Mouse (Mus musculus) liver, embryonic 14.5 days (tissue): ENCODE measurements at regions not wholly inside any gene's neighbourhood (a gene's known extent, or its start where the extent isn't known, plus 50 kb on each side); places are given as distances from the start of the nearest gene placed in this dataset.

Experiments
- ATAC-seq: fragments of 200-750 bp; cut with Nextera tagmentation; 2 replicates; pipeline ENCODE4 v1.8.0; 2017; ENCODE audit warnings: moderate number of reproducible peaks, mild to moderate bottlenecking, moderate library complexity; ENCODE audit not compliant: insufficient read depth
- DNase-seq, 3 experiments: peaks; one replicate each; pipeline ENCODE4 v3.0.0-alpha.2; 2012 to 2013; ENCODE audit warnings: low read depth in 3 of 3, low spot score in 3 of 3
- H3K27ac ChIP-seq: fragments of 300-500 bp; sonication (generic); 2 replicates; pipeline ENCODE4 v1.5.1; 2014; ENCODE audit warnings: moderate library complexity, mild to moderate bottlenecking, control low read depth, inconsistent platforms
- H3K27me3 ChIP-seq: fragments of 300-500 bp; sonication (generic); 2 replicates; pipeline ENCODE4 v1.6.1; 2014; ENCODE audit warnings: mild to moderate bottlenecking, low read length, moderate library complexity; ENCODE audit not compliant: control insufficient read depth, insufficient read depth
- H3K36me3 ChIP-seq: fragments of 300-500 bp; sonication (generic); replicated peaks from 2 replicates; pipeline ENCODE4 v1.6.1; 2014; ENCODE audit warnings: low read depth; ENCODE audit not compliant: control insufficient read depth, insufficient read depth
- H3K4me1 ChIP-seq, 2 experiments: fragments of 200-500 bp in 1 of 2; fragments of 300-500 bp in 1 of 2; sonication (generic) in 1 of 2; replicated peaks; 2 replicates each; pipeline ENCODE4 v1.6.1; 2012 to 2014; ENCODE audit warnings: antibody characterized with exemption in 1 of 2, inconsistent platforms in 1 of 2, low read length in 1 of 2; ENCODE audit not compliant: control insufficient read depth in 2 of 2, insufficient read depth in 2 of 2
- H3K4me2 ChIP-seq: fragments of 300-500 bp; sonication (generic); 2 replicates; pipeline ENCODE4 v1.6.1; 2014; ENCODE audit warnings: low read depth, mild to moderate bottlenecking, control low read depth, moderate library complexity
- H3K4me3 ChIP-seq, 2 experiments: fragments of 200-500 bp in 1 of 2; fragments of 300-500 bp in 1 of 2; sonication (generic) in 1 of 2; 2 replicates each; pipeline ENCODE4 v1.5.1; 2012 to 2014; ENCODE audit warnings: low read depth in 2 of 2, low read length in 2 of 2, mild to moderate bottlenecking in 2 of 2, control low read depth in 1 of 2, inconsistent platforms in 1 of 2, moderate library complexity in 1 of 2; ENCODE audit not compliant: insufficient read depth in 1 of 2
- H3K9ac ChIP-seq: fragments of 300-500 bp; sonication (generic); replicated peaks from 2 replicates; pipeline ENCODE4 v1.6.1; 2014; ENCODE audit warnings: mild to moderate bottlenecking, control low read depth, moderate library complexity
- H3K9me3 ChIP-seq: fragments of 300-500 bp; sonication (generic); 2 replicates; pipeline ENCODE4 v1.6.1; 2016; ENCODE audit warnings: low read length, mixed read lengths; ENCODE audit not compliant: control insufficient read depth
- CTCF ChIP-seq: IDR thresholded peaks from 2 replicates; pipeline ENCODE4 v1.5.1; 2016; ENCODE audit warnings: antibody characterized with exemption, low read depth, control low read depth
- EP300 ChIP-seq: IDR thresholded peaks from 2 replicates; pipeline ENCODE4 v1.6.1; 2016; ENCODE audit warnings: antibody characterized with exemption, low read depth
- WGBS: fragments of 180-500 bp; shearing (Covaris S2); extraction: QIAGEN DNeasy Blood & Tissue Kit; methylation state at CpG from one replicate; pipeline ENCODE4 v1.1.7; 2014; ENCODE audit not compliant: insufficient replicate concordance; 5-methylcytosine and 5-hydroxymethylcytosine counted together

DNA sequence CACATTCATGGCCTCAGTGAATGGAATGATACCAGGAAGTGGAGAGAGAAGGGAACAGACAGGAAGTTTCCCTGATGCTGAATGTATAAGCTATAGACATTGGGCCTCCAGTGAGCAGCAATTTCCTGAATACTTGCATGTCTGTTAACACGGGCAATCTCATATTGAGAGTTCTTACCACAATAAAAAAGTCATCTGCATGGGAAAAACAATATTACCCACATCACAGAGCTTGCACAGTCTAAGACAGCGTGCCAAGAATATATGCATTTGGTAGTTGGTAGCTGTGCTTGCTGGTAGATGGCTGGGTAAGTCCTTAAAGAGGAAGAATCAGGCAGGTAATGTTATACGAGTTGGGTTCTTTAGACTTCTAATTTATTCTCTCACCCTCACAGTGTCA is 144.7 kb upstream of the Id2 start:
- no peak for DNase-seq
- Histone ChIP-seq H3K4me2 (no peak overlapping the region), H3K9ac (no peak overlapping the region), H3K9me3 (no peaks in the 10 kb centered on the region), H3K4me3 (no peak overlapping the region), H3K36me3 (no peaks in the 10 kb centered on the region), H3K4me1 (peaks cover 0 to 5% of the 10 kb centered on the region in 2 experiments; a peak in 1 of 4 replicates), H3K27me3 (no peaks in the 10 kb centered on the region), H3K27ac (no peak overlapping the region)
- 36% methylated on average over 3 of the region's 3 CpGs for WGBS
- no peak for TF ChIP-seq EP300
- TF ChIP-seq CTCF = no peak
- ATAC-seq = no peak

DNA sequence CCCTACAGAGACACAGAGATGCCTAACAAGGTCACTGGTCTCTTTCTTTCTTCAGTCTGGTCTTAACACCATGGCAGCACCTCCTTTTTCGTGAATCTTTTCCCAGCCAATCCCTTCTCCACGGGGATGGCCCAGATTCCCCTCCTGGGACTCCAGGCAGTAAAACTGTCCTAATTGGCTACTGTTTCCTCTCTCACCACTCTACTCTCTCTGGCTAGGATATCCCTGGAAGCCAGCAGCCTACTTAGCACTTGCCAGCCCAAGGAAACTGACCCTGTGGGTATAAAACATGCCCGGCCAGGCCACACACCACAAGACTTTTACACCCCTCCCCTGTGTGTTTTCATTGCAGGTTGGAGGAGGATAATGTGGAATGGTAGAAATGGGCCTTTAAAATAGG is 143.9 kb upstream of the Id2 start:
- TF ChIP-seq CTCF = no peak
- TF ChIP-seq EP300 = no peak
- ATAC-seq (no peak), DNase-seq (no peak)
- no peak overlapping the region for H3K4me3 ChIP-seq
- H3K27me3 ChIP-seq = no peaks in the 10 kb centered on the region
- peaks cover 0 to 5% of the 10 kb centered on the region in 2 experiments; a peak in 1 of 4 replicates for H3K4me1 ChIP-seq
- no peak overlapping the region for H3K9ac ChIP-seq
- no peak overlapping the region for H3K4me2 ChIP-seq
- WGBS = 51% methylated on average over 3 of the region's 3 CpGs
- H3K36me3 ChIP-seq = no peaks in the 10 kb centered on the region
- H3K27ac ChIP-seq = no peak overlapping the region
- no peaks in the 10 kb centered on the region for H3K9me3 ChIP-seq

DNA sequence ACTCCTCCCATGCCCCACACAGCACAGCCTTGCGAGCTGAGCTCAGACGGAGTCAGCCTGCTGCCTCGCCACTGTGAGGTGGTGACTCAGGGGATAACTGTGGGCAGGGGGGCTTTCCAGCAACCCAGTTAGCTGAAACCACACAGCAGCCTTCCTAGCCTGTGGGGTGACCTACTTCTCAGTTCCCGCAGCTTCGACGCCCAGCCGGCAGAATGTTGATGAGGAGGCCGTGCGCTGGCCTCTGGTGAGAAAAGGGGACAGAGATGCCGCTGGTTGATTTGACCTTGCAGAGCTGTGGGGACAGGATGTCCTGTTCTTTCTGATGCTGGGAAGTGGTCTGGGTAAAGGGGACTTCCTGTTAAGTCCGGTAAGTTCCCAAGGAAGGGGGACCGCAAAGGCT is 143.2 kb upstream of the Id2 start:
- Histone ChIP-seq H3K9ac (no peak overlapping the region), H3K4me3 (no peak overlapping the region), H3K4me1 (peaks cover 0 to 5% of the 10 kb centered on the region in 2 experiments; a peak in 1 of 4 replicates), H3K27ac (no peak overlapping the region), H3K4me2 (no peak overlapping the region), H3K27me3 (no peaks in the 10 kb centered on the region), H3K9me3 (no peaks in the 10 kb centered on the region), H3K36me3 (no peaks in the 10 kb centered on the region)
- ATAC-seq = no peak
- WGBS = 14% methylated on average over 12 of the region's 12 CpGs
- TF ChIP-seq CTCF (no peak), EP300 (no peak)
- no peak for DNase-seq

DNA sequence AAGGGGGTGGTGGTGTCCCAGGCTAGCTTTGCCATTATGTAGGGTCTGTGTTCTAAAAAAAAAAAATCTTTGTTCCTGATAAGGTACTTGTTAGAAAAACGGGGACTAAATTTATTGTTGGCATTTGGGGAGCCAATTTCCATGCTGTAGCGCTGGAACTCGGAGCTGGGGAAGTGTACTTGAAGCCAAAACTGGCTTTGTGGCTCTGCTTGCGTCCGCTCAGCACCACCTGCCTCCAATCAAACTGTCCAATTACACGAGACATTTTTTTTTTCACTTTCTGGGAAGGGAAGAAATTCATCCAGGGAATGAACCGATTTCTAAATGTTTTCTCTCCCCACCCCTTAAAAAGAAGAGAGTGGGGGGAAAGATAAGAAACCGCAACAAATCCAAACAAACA is 138.1 kb upstream of the Id2 start:
- no peak for DNase-seq
- WGBS = 24% methylated on average over 8 of the region's 8 CpGs
- no peak for ATAC-seq

DNA sequence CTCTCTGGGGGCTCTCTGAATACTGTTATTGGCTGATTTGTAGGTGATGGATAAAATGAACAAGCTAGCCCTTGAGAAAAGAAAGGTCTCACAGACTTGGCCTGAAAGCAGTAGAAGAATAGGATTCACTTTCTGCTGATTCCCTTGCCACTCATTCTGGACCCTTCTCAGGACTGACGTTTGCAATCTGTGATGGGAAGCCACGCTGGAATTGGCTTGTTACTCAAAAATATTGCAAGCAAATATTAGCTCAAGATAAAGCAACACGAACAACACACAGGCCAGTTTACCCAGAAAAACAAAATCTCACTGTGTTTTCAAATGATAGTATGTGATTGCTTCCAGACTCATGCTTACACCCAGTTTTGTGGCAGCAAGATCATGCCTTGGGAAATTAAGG is 137.7 kb upstream of the Id2 start:
- ATAC-seq (no peak), DNase-seq (no peak)
- Histone ChIP-seq H3K9ac (no peak overlapping the region), H3K36me3 (no peaks in the 10 kb centered on the region), H3K27ac (no peak overlapping the region), H3K9me3 (no peaks in the 10 kb centered on the region), H3K4me2 (no peak overlapping the region), H3K4me1 (peaks cover 0 to 14% of the 10 kb centered on the region in 2 experiments; a peak in 1 of 4 replicates), H3K27me3 (no peaks in the 10 kb centered on the region), H3K4me3 (no peak overlapping the region)
- 40% methylated on average over 3 of the region's 3 CpGs for WGBS
- TF ChIP-seq CTCF (no peak), EP300 (no peak)

More for the DNA sequence above, 138.1 kb upstream of the Id2 start:
- Histone ChIP-seq H3K9ac (no peak overlapping the region), H3K36me3 (no peaks in the 10 kb centered on the region), H3K27ac (no peak overlapping the region), H3K9me3 (no peaks in the 10 kb centered on the region), H3K4me1 (peaks cover 0 to 18% of the 10 kb centered on the region in 2 experiments; a peak in 1 of 4 replicates), H3K27me3 (no peaks in the 10 kb centered on the region), H3K4me2 (no peak overlapping the region), H3K4me3 (no peak overlapping the region)
- no peak for TF ChIP-seq CTCF
- TF ChIP-seq EP300 = no peak
